Mouse (Mus musculus) skeletal muscle tissue, postnatal 0 days (tissue): ENCODE results near the gene Dsn1. TPM values are rescaled to one million over a fixed set of nuclear protein-coding genes. Genes with fewer than 3 reads are reported as not detected.

ENCODE experiments used
- polyA plus RNA-seq: library from polyadenylated mRNA; unstranded; fragments of >200 nt; fragmentation: Nextera tagmentation; extraction: Ambion mirVana; gene quantifications from 2 replicates; pipeline ENCODE4 v1.2.1, GENCODE M21; 2015

Gene Dsn1
- polyA plus RNA-seq = 8.6 and 10.2 TPM in 2 replicates

DNA sequence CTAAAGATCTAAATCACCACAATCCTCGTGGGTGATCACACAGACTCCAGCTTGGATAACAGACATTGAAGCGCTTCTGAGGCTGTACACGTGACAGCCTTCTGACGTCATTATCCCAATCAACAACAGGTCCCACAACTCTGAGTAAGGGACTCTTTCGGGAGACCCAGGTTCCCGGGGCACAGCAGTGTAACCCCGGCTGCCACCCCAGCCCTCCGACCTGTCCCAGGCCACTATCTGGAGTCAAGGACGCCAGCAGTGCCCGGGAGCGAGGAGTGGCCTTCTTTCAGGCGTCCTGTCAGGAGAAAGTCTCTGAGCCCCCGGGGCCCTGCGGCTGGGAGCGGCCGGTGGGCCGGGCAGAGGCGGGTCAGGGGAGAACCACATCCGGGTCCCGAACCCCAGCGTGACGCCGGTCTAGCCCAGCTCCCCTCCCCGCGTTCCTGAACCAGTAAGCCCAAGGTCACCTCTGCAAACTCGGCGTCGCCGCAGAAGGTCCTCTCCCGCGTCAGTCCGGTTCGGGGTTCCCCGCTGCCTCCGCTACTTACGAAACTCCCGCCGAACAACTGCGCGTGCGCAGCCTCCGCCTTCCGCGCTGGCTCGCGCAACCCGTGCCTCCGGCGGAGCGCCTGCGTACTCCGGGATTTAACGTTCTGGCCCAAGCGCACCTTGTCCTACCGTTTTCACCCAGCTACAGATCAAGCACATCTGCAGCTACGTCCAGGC is at the start of gene Dsn1:
Dsn1 (minus strand) TSS at position 644 of the 723 bp plus-strand sequence.

DNA sequence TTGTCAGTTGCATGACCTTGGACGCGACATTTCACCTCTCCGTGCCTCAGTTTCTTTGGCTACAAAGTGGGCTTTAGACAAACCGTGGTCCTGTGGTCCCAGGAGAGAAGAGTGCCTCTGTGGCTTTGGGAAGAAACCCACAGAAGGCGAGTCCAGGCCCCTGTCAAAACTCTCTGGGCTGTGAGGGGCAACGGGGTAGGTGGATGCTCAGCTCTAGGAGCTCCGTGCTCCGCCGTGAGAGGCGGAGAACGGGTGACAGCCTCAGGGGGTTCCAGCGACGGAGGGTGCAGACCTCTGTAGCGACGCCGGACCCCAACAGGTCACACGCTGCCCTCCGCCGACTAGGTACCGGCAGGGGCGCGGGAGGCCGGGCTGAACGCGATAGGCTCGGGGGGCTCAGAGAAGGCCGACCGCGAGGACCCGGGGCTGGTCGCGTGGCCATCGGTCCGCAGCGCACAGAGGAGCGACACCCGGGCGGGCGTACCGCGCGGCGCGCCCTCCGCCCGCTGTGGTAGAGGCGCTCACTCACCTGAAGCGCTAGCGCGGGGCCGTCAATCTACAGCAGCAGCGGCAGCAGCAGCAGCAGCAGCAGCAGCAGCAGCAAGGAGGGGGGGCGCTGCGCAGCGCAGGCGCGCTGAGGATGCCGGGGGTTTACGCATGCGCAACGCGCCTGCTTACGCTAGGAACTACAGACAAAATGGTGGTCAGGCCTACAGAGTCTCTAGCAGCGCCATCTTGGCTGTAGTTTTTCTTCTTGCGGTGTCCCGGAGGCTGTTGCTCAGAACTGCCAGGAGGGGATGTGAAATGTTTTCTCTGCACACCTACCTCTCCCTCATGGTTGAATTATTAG is 15.3 kb downstream of the Dsn1 start, which contains the start of gene Ndrg3:
Ndrg3 (minus strand) TSS at position 587 of the 850 bp plus-strand sequence.

Other genes starting within 250 kb of the Dsn1 start
- 455 and 518 TPM in 2 replicates for gene Myl9, start 231.7 kb downstream of the Dsn1 start, polyA plus RNA-seq
- gene Tgif2, start 167.1 kb downstream of the Dsn1 start, polyA plus RNA-seq = 10.4 and 11.8 TPM in 2 replicates
- 2.2 and 3.2 TPM in 2 replicates for gene 4930518I15Rik, start 149.2 kb downstream of the Dsn1 start, polyA plus RNA-seq
- gene Rab5if, start 144.0 kb downstream of the Dsn1 start, polyA plus RNA-seq = 117 and 139 TPM in 2 replicates
- gene Sla2, start 120.0 kb downstream of the Dsn1 start, polyA plus RNA-seq = 0.10 and 0.18 TPM in 2 replicates
- gene Ndrg3, start 15.1 kb downstream of the Dsn1 start, polyA plus RNA-seq = 18.3 and 19.1 TPM in 2 replicates
- gene Soga1, start 72.1 kb upstream of the Dsn1 start, polyA plus RNA-seq = 1.5 and 1.6 TPM in 2 replicates
- not detected in 2 replicates for gene Tldc2, start 79.9 kb upstream of the Dsn1 start, polyA plus RNA-seq
- gene Samhd1, start 128.1 kb upstream of the Dsn1 start, polyA plus RNA-seq = 15.1 and 19.4 TPM in 2 replicates
- 5.4 and 6.5 TPM in 2 replicates for gene Rbl1, start 197.4 kb upstream of the Dsn1 start, polyA plus RNA-seq